Mouse (Mus musculus): ENCODE results near the gene Taf9.

GRCm38 (mm10) chr13:100602239-100602902 is 49.0 kb upstream of the Taf9 start:
- TF ChIP-seq CTCF (IDR thresholded peaks at IDR 0.05; ENCODE audit: borderline replicate concordance, control insufficient read depth, extremely low read depth, insufficient read depth, low read length, poor library complexity) (no peak), POLR2A (IDR thresholded peaks at IDR 0.05; ENCODE audit: control insufficient read depth, extremely low read depth, insufficient read depth, low read length, poor library complexity) (no peak)
